Mouse (Mus musculus) intestine, embryonic 15.5 days (tissue): Measurements from ENCODE around the gene Cnot11. TPM values are rescaled to one million over a fixed set of nuclear protein-coding genes. Genes with fewer than 3 reads are reported as not detected.
"Not testable (repeated sequence)": the region's sequence is repeated elsewhere in the genome, so short reads cannot be mapped to it uniquely, and the experiment has no call there.

Source experiments
- ATAC-seq: fragments of 200-750 bp; cut with Nextera tagmentation; 2 replicates; pipeline ENCODE4 v1.8.0; 2017; ENCODE audit warnings: moderate TSS enrichment, moderate library complexity
- H3K27ac ChIP-seq: fragments of 300-500 bp; sonication (generic); 2 replicates; pipeline ENCODE4 v1.5.1; 2015; ENCODE audit warnings: mild to moderate bottlenecking, inconsistent platforms
- H3K27me3 ChIP-seq: fragments of 300-500 bp; sonication (generic); replicated peaks from 2 replicates; pipeline ENCODE4 v1.6.1; 2015; ENCODE audit warnings: inconsistent platforms
- H3K36me3 ChIP-seq: fragments of 300-500 bp; sonication (generic); 2 replicates; pipeline ENCODE4 v1.6.1; 2015; ENCODE audit warnings: inconsistent platforms
- H3K4me1 ChIP-seq: fragments of 300-500 bp; sonication (generic); replicated peaks from 2 replicates; pipeline ENCODE4 v1.6.1; 2015; ENCODE audit warnings: inconsistent platforms
- H3K4me2 ChIP-seq: fragments of 300-500 bp; sonication (generic); replicated peaks from 2 replicates; pipeline ENCODE4 v1.6.1; 2015; ENCODE audit warnings: mild to moderate bottlenecking, inconsistent platforms
- H3K4me3 ChIP-seq: fragments of 300-500 bp; sonication (generic); replicated peaks from 2 replicates; pipeline ENCODE4 v1.5.1; 2015; ENCODE audit warnings: inconsistent platforms
- H3K9ac ChIP-seq: fragments of 300-500 bp; sonication (generic); 2 replicates; pipeline ENCODE4 v1.6.1; 2015; ENCODE audit warnings: inconsistent platforms
- H3K9me3 ChIP-seq: fragments of 300-500 bp; sonication (generic); 2 replicates; pipeline ENCODE4 v1.6.1; 2016; ENCODE audit warnings: inconsistent platforms
- WGBS: fragments of 180-500 bp; shearing (Covaris S2); methylation state at CpG from one replicate; pipeline ENCODE4 v1.1.7; 2015; 5-methylcytosine and 5-hydroxymethylcytosine counted together
- polyA plus RNA-seq: library from polyadenylated mRNA; unstranded; fragments of >200 nt; fragmentation: Nextera tagmentation; extraction: Ambion mirVana; gene quantifications from 2 replicates; pipeline ENCODE4 v1.2.1, GENCODE M21; 2015

The Cnot11 gene
- polyA plus RNA-seq, 1 experiment from 2014 or later = 20.6 TPM

DNA sequence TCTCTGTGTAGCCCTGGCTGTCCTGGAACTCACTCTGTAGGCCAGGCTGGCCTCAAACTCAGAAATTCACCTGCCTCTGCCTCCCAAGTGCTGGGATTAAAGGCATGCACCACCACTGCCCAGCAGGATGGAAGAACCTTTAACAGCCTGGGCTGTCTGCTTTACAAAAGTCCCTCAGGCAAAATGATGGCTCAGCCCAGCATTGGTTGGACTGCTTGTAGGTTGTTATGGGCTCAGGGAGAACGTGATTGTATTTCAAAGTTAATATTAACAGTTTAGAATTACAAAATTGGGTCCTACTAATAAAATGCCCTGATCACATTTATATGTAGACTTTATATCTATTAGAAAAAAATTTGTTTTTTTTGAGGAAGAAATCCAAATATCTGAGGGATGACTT is 56.8 kb downstream of the Cnot11 start:
- 43% methylated on average over 1 of the region's 1 CpGs for WGBS
- not testable (repeated sequence) for H3K4me2 ChIP-seq, H3K27ac ChIP-seq

GRCm38 (mm10) chr1:39592090-39592489 is 57.3 kb downstream of the Cnot11 start:
- Histone ChIP-seq H3K27me3 (no peaks in the 10 kb centered on the region), H3K9me3 (no peaks in the 10 kb centered on the region), H3K4me2 (no peak overlapping the region), H3K4me3 (no peak overlapping the region), H3K4me1 (no peaks in the 10 kb centered on the region), H3K36me3 (no peaks in the 10 kb centered on the region), H3K27ac (no peak overlapping the region), H3K9ac (no peak overlapping the region)
- WGBS = 60% methylated on average over 4 of the region's 4 CpGs
- peak; percentile 85 for ATAC-seq

More for the DNA sequence above, 56.8 kb downstream of the Cnot11 start:
- not testable (repeated sequence) for H3K4me3 ChIP-seq, H3K27me3 ChIP-seq, H3K9ac ChIP-seq, H3K4me1 ChIP-seq, H3K36me3 ChIP-seq, H3K9me3 ChIP-seq
- peak; percentile 12; the same call in 1 of the 2 replicates for ATAC-seq

GRCm38 (mm10) chr1:39593836-39594235 is 59.0 kb downstream of the Cnot11 start:
- no peaks in the 10 kb centered on the region for H3K9me3 ChIP-seq
- no peaks in the 10 kb centered on the region for H3K36me3 ChIP-seq
- H3K9ac ChIP-seq = no peak overlapping the region
- WGBS = 54% methylated on average over 10 of the region's 10 CpGs
- H3K4me1 ChIP-seq = no peaks in the 10 kb centered on the region
- peak overlapping the region; percentile 22 for H3K4me2 ChIP-seq
- no peak overlapping the region; the same call in 1 of the 2 replicates for H3K27ac ChIP-seq
- H3K4me3 ChIP-seq = no peak overlapping the region
- H3K27me3 ChIP-seq = no peaks in the 10 kb centered on the region
- ATAC-seq = peak; percentile 88

Other genes with a start within 250 kb of the Cnot11 start
- gene Rpl31, start 167.2 kb upstream of the Cnot11 start, polyA plus RNA-seq = 528 and 550 TPM in 2 replicates
- gene Tbc1d8, start 56.2 kb upstream of the Cnot11 start, polyA plus RNA-seq = 8.6 and 8.7 TPM in 2 replicates
- 35.3 and 36.6 TPM in 2 replicates for gene Rnf149, start 42.4 kb downstream of the Cnot11 start, polyA plus RNA-seq
- gene Creg2, start 116.5 kb downstream of the Cnot11 start, polyA plus RNA-seq = 0.37 and 0.39 TPM in 2 replicates
- 0.13 and 0.20 TPM in 2 replicates for gene Rfx8, start 186.0 kb downstream of the Cnot11 start, polyA plus RNA-seq